Mouse (Mus musculus) heart, postnatal 0 days (tissue): ENCODE data around the gene Ntm. TPM values are rescaled to one million over a fixed set of nuclear protein-coding genes. Genes with fewer than 3 reads are reported as not detected.

Experiments
- ATAC-seq: fragments of 200-750 bp; cut with Nextera tagmentation; 2 replicates; pipeline ENCODE4 v1.8.0; 2017; ENCODE audit warnings: low read depth, moderate number of reproducible peaks, moderate library complexity; ENCODE audit not compliant: insufficient read depth
- DNase-seq: peaks from one replicate; pipeline ENCODE4 v3.0.0-alpha.2; 2016; ENCODE audit warnings: low spot score
- H3K27ac ChIP-seq: fragments of 300-500 bp; sonication (generic); 2 replicates; pipeline ENCODE4 v1.5.1; 2014; ENCODE audit warnings: low read depth, mild to moderate bottlenecking
- H3K27me3 ChIP-seq: fragments of 300-500 bp; sonication (generic); 2 replicates; pipeline ENCODE4 v1.6.1; 2014; ENCODE audit warnings: low read length, mixed read lengths; ENCODE audit not compliant: control insufficient read depth, insufficient read depth
- H3K36me3 ChIP-seq: fragments of 300-500 bp; sonication (generic); replicated peaks from 2 replicates; pipeline ENCODE4 v1.6.1; 2014; ENCODE audit warnings: low read length, mixed read lengths; ENCODE audit not compliant: control insufficient read depth, insufficient read depth
- H3K4me1 ChIP-seq: fragments of 300-500 bp; sonication (generic); 2 replicates; pipeline ENCODE4 v1.6.1; 2014; ENCODE audit warnings: antibody characterized with exemption; ENCODE audit not compliant: control insufficient read depth, insufficient read depth
- H3K4me2 ChIP-seq: fragments of 300-500 bp; sonication (generic); 2 replicates; pipeline ENCODE4 v1.6.1; 2014; ENCODE audit warnings: low read depth, mild to moderate bottlenecking, low read length, moderate library complexity
- H3K4me3 ChIP-seq: fragments of 300-500 bp; sonication (generic); 2 replicates; pipeline ENCODE4 v1.5.1; 2014; ENCODE audit warnings: low read depth, low read length
- H3K9ac ChIP-seq: fragments of 300-500 bp; sonication (generic); replicated peaks from 2 replicates; pipeline ENCODE4 v1.6.1; 2014; ENCODE audit warnings: low read depth, low read length, mixed read lengths
- H3K9me3 ChIP-seq: fragments of 300-500 bp; sonication (generic); replicated peaks from 2 replicates; pipeline ENCODE4 v1.6.1; 2016; ENCODE audit warnings: low read length; ENCODE audit not compliant: control insufficient read depth
- CTCF ChIP-seq: IDR thresholded peaks from 2 replicates; pipeline ENCODE4 v1.5.1; 2016; ENCODE audit warnings: antibody characterized with exemption, control low read depth, low read depth
- EP300 ChIP-seq: IDR thresholded peaks from 2 replicates; pipeline ENCODE4 v1.6.1; 2016; ENCODE audit warnings: antibody characterized with exemption, low read depth
- whole genome bisulfite sequencing: fragments of 180-500 bp; shearing (Covaris S2); extraction: QIAGEN DNeasy Blood & Tissue Kit; methylation state at CpG from one replicate; pipeline ENCODE4 v1.1.7; 2014; 5-methylcytosine and 5-hydroxymethylcytosine counted together
- polyA plus RNA-seq: library from polyadenylated mRNA; unstranded; fragments of >200 nt; fragmentation: Nextera tagmentation; extraction: Ambion mirVana; gene quantifications from 2 replicates; pipeline ENCODE4 v1.2.1, GENCODE M21; 2015
- total RNA-seq: library from RNA; depleted of rRNA; stranded (reverse); fragments of >200 nt; gene quantifications from 2 replicates; pipeline ENCODE4 v1.2.3, GENCODE M21; 2014; ENCODE audit warnings: low replicate concordance

Ntm gene
- total and polyA plus RNA-seq, 2 experiments from 2014 or later, result 7.1 to 8.8 TPM

- H3K4me2 ChIP-seq, result no peak overlapping the region
- 58% methylated on average over 4 of the region's 4 CpGs for WGBS
- no peak overlapping the region for H3K4me3 ChIP-seq
- H3K27me3 ChIP-seq, result no peaks in the 10 kb centered on the region
- 0 out of 2 replicates have a peak, but pooled peaks cover 8% of the 10 kb centered on the region for H3K4me1 ChIP-seq
- H3K9me3 ChIP-seq, result no peaks in the 10 kb centered on the region
- H3K9ac ChIP-seq, result no peak overlapping the region
- TF ChIP-seq CTCF (no peak), EP300 (no peak)
- DNase-seq (no peak), ATAC-seq (no peak)
- H3K36me3 ChIP-seq, result no peaks in the 10 kb centered on the region
- H3K27ac ChIP-seq, result no peak overlapping the region
Measured at GRCm38 (mm10) chr9:29748070-29748469, 214.9 kb downstream of the Ntm start.

- ATAC-seq, result no peak
Measured at GRCm38 (mm10) chr9:29738835-29739526, 224.0 kb downstream of the Ntm start.

GRCm38 (mm10) chr9:29736031-29736430 lies 226.9 kb downstream of the Ntm start:
- Histone ChIP-seq H3K27me3 (no peaks in the 10 kb centered on the region), H3K4me1 (peaks cover 5% of the 10 kb centered on the region; the same call in 1 of the 2 replicates), H3K4me3 (no peak overlapping the region), H3K9ac (no peak overlapping the region), H3K36me3 (no peaks in the 10 kb centered on the region), H3K9me3 (no peaks in the 10 kb centered on the region), H3K27ac (no peak overlapping the region), H3K4me2 (no peak overlapping the region)
- ATAC-seq, result no peak
- TF ChIP-seq CTCF (no peak), EP300 (no peak)
- DNase-seq, result no peak
- 24% methylated on average over 3 of the region's 3 CpGs for WGBS

More at GRCm38 (mm10) chr9:29738835-29739526, 224.0 kb downstream of the Ntm start:
- 38% methylated on average over 9 of the region's 9 CpGs for WGBS
- Histone ChIP-seq H3K9me3 (no peaks in the 10 kb centered on the region), H3K27me3 (no peaks in the 10 kb centered on the region), H3K9ac (no peak overlapping the region), H3K4me1 (peaks cover 5% of the 10 kb centered on the region; the same call in 1 of the 2 replicates), H3K27ac (no peak overlapping the region), H3K36me3 (no peaks in the 10 kb centered on the region), H3K4me3 (no peak overlapping the region), H3K4me2 (no peak overlapping the region)
- DNase-seq, result no peak
- TF ChIP-seq CTCF (no peak), EP300 (no peak)

GRCm38 (mm10) chr9:29732895-29733294 lies 230.0 kb downstream of the Ntm start:
- no peak overlapping the region for H3K4me3 ChIP-seq
- no peak overlapping the region for H3K27ac ChIP-seq
- ATAC-seq, result no peak
- H3K4me2 ChIP-seq, result no peak overlapping the region
- DNase-seq, result no peak
- H3K36me3 ChIP-seq, result no peaks in the 10 kb centered on the region
- TF ChIP-seq CTCF, result no peak
- TF ChIP-seq EP300, result no peak
- H3K4me1 ChIP-seq, result peaks cover 5% of the 10 kb centered on the region; the same call in 1 of the 2 replicates
- H3K27me3 ChIP-seq, result no peaks in the 10 kb centered on the region
- H3K9ac ChIP-seq, result no peak overlapping the region
- H3K9me3 ChIP-seq, result no peaks in the 10 kb centered on the region
- WGBS, result 57% methylated on average over 3 of the region's 3 CpGs

GRCm38 (mm10) chr9:29731672-29732071 lies 231.3 kb downstream of the Ntm start:
- Histone ChIP-seq H3K9me3 (no peaks in the 10 kb centered on the region), H3K9ac (no peak overlapping the region), H3K36me3 (no peaks in the 10 kb centered on the region), H3K4me1 (peaks cover 7% of the 10 kb centered on the region; the same call in 1 of the 2 replicates), H3K4me3 (no peak overlapping the region), H3K4me2 (no peak overlapping the region), H3K27ac (no peak overlapping the region), H3K27me3 (no peaks in the 10 kb centered on the region)
- TF ChIP-seq CTCF, result no peak
- no peak for TF ChIP-seq EP300
- DNase-seq (no peak), ATAC-seq (no peak)
- WGBS, result 53% methylated on average over 3 of the region's 3 CpGs
